Mouse (Mus musculus): Measurements from ENCODE around the gene Sod1.
A peak's percentile ranks its signal among the peaks of the same experiment; 100 is the strongest.
"Not testable (repeated sequence)": the region's sequence is repeated elsewhere in the genome, so short reads cannot be mapped to it uniquely, and the experiment has no call there.

The Sod1 gene

GRCm38 (mm10) chr16:90213477-90214339, 6.8 kb upstream of the Sod1 start:
- no peak for DNase-seq

GRCm38 (mm10) chr16:90214731-90215565, 5.6 kb upstream of the Sod1 start:
- DNase-seq: no peak

GRCm38 (mm10) chr16:90215879-90216278, 4.7 kb upstream of the Sod1 start:
- not testable (repeated sequence) for DNase-seq

GRCm38 (mm10) chr16:90216414-90216813, 4.1 kb upstream of the Sod1 start:
- DNase-seq: no peak

- DNase-seq: no peak
These were observed 3.2 kb upstream of the Sod1 start for GRCm38 (mm10) chr16:90217356-90217755.

- DNase-seq: no peak
These were observed 2.6 kb upstream of the Sod1 start for GRCm38 (mm10) chr16:90217926-90218325.

- DNase-seq: not testable (repeated sequence)
These were observed 1.1 kb upstream of the Sod1 start for GRCm38 (mm10) chr16:90219445-90219844.

GRCm38 (mm10) chr16:90220892-90221431, 408 bp downstream of the Sod1 start:
- peak in 1 of 2 experiments; percentile 85 for DNase-seq

- DNase-seq: peak in 1 of 2 experiments; percentile 23
These were observed 1.0 kb downstream of the Sod1 start for GRCm38 (mm10) chr16:90221441-90222070.

- peak in 1 of 2 experiments; percentile 13 for DNase-seq
These were observed 9.3 kb downstream of the Sod1 start for GRCm38 (mm10) chr16:90229897-90230296.

GRCm38 (mm10) chr16:90231302-90231701, 10.7 kb downstream of the Sod1 start:
- no peak for DNase-seq

- no peak for DNase-seq
These were observed 13.1 kb downstream of the Sod1 start for GRCm38 (mm10) chr16:90233702-90234101.

GRCm38 (mm10) chr16:90234617-90235016, 14.1 kb downstream of the Sod1 start:
- DNase-seq: no peak

- DNase-seq: no peak
These were observed 14.6 kb downstream of the Sod1 start for GRCm38 (mm10) chr16:90235188-90235587.

- DNase-seq: no peak
These were observed 18.7 kb downstream of the Sod1 start for GRCm38 (mm10) chr16:90239128-90239746.

GRCm38 (mm10) chr16:90241875-90242274, 21.3 kb downstream of the Sod1 start:
- DNase-seq: no peak

GRCm38 (mm10) chr16:90242426-90243304, 22.1 kb downstream of the Sod1 start:
- no peak for DNase-seq

GRCm38 (mm10) chr16:90250099-90250498, 29.5 kb downstream of the Sod1 start:
- peak; percentile 26 to 36 for DNase-seq

GRCm38 (mm10) chr16:90251256-90251655, 30.7 kb downstream of the Sod1 start:
- DNase-seq: not testable (repeated sequence)

GRCm38 (mm10) chr16:90252521-90252920, 32.0 kb downstream of the Sod1 start:
- DNase-seq: no peak

- no peak for DNase-seq
These were observed 38.4 kb downstream of the Sod1 start for GRCm38 (mm10) chr16:90258950-90259349.
